Mouse (Mus musculus): ENCODE results near the gene Gfra4. TPM values are rescaled to one million over a fixed set of nuclear protein-coding genes. Genes with fewer than 3 reads are reported as not detected.

Gfra4 gene
- total RNA-seq, 2 experiments from 2014 or later = 5.1 to 8.0 TPM

- intact Hi-C loops (cut with DNase I) = no loop called here
- DNase-seq = no peak
These were observed 33.8 kb downstream of the Gfra4 start for GRCm38 (mm10) chr2:131009123-131009522.

GRCm38 (mm10) chr2:130992818-130993217 is 50.1 kb downstream of the Gfra4 start:
- intact Hi-C loops (cut with DNase I) = no loop called here
- no peak for DNase-seq

Small RNA genes lying within 50 kb of the gene (microRNA-seq; reads per million reads assigned to microRNA genes)
- 0.27 to 0.48 reads per million in 2 experiments for gene Mir6973b

Other genes with a start within 250 kb of the Gfra4 start
- gene 4930402H24Rik, start 136.7 kb downstream of the Gfra4 start, total RNA-seq (2021) = 10 to 100 TPM; 61.4 to 61.7 TPM
- gene Atrn, start 136.6 kb downstream of the Gfra4 start, total RNA-seq (2021) = 10 to 100 TPM; 28.8 to 29.6 TPM
- 1 to 10 TPM; 1.1 to 3.0 TPM for gene Adam33, start 20.7 kb upstream of the Gfra4 start, total RNA-seq (2021)
- 1 to 10 TPM; 1.3 to 1.5 TPM for gene Siglec1, start 43.7 kb upstream of the Gfra4 start, total RNA-seq (2021)
- gene Hspa12b, start 84.2 kb upstream of the Gfra4 start, total RNA-seq (2021) = 10 to 100 TPM; 42.9 to 48.2 TPM
- gene Gm11037, start 90.4 kb upstream of the Gfra4 start, total RNA-seq (2021) = not detected
- 10 to 100 TPM; 11.1 to 12.2 TPM for gene 1700037H04Rik, start 117.0 kb upstream of the Gfra4 start, total RNA-seq (2021)
- 10 to 100 TPM; 60.6 to 61.0 TPM for gene Cenpb, start 137.0 kb upstream of the Gfra4 start, total RNA-seq (2021)
- 10 to 100 TPM; 12.2 to 14.4 TPM for gene Cdc25b, start 143.9 kb upstream of the Gfra4 start, total RNA-seq (2021)
- 1 to 10 TPM; 7.6 to 8.3 TPM for gene Spef1, start 144.2 kb upstream of the Gfra4 start, total RNA-seq (2021)
- gene Ap5s1, start 164.0 kb upstream of the Gfra4 start, total RNA-seq (2021) = 10 to 100 TPM; 37.3 to 40.8 TPM
- gene Mavs, start 191.0 kb upstream of the Gfra4 start, total RNA-seq (2021) = 10 to 100 TPM; 52.1 to 54.8 TPM
- 10 to 100 TPM; 27.2 to 28.2 TPM for gene Pank2, start 219.4 kb upstream of the Gfra4 start, total RNA-seq (2021)